In genomic region chr9:32136195-32136594, GRCm38 (mm10) we compare ENCODE assay signal across 26 mouse cellular contexts. TPM values are rescaled to one million over a fixed set of nuclear protein-coding genes. Genes with fewer than 3 reads are reported as not detected.
DNase-seq lines count a peak whose midpoint lies in the region; ATAC-seq and TF ChIP-seq lines count a peak whose summit lies in the region.
"Had no signal": no experiment of that assay in that cellular context is flagged by ENCODE, and none has a peak within 500 bp of the region (broad histone marks: within the 10 kb centered on the region; RNA-seq: fewer than 3 reads in every experiment).

No protein-coding gene starts in this region.

- no peak overlapping the region for H3K4me2 ChIP-seq in midbrain, embryonic 11.5 days
- no peak overlapping the region for H3K4me2 ChIP-seq in midbrain, embryonic 15.5 days
- H3K4me2 ChIP-seq: embryonic facial prominence, embryonic 12.5 days; forebrain, embryonic 13.5 days; forebrain, embryonic 15.5 days had no signal

- H3K9me3 ChIP-seq in midbrain, embryonic 11.5 days (ENCODE audit: control insufficient read depth, low read length) = no peaks in the 10 kb centered on the region
- no peaks in the 10 kb centered on the region for H3K9me3 ChIP-seq in midbrain, embryonic 15.5 days
- H3K9me3 ChIP-seq: embryonic facial prominence, embryonic 10.5 days; embryonic facial prominence, embryonic 12.5 days; forebrain, embryonic 13.5 days; forebrain, embryonic 15.5 days had no signal

- H3K4me3 ChIP-seq in midbrain, embryonic 11.5 days (ENCODE audit: low read depth, low read length) = no peak overlapping the region
- H3K4me3 ChIP-seq in midbrain, embryonic 15.5 days = no peak overlapping the region
- H3K4me3 ChIP-seq in heart, adult 2 months = no peak overlapping the region
- H3K4me3 ChIP-seq: embryonic facial prominence, embryonic 10.5 days; embryonic facial prominence, embryonic 12.5 days; forebrain, embryonic 13.5 days; forebrain, embryonic 15.5 days had no signal

- no peak for TF ChIP-seq EP300 in heart, adult 2 months (IDR thresholded peaks at IDR 0.05; ENCODE audit: insufficient read depth, low read depth, low read length)

- H3K4me1 ChIP-seq in midbrain, embryonic 11.5 days (ENCODE audit: control insufficient read depth, insufficient read depth, low read length) = no peaks in the 10 kb centered on the region
- no peaks in the 10 kb centered on the region for H3K4me1 ChIP-seq in midbrain, embryonic 15.5 days
- H3K4me1 ChIP-seq in heart, adult 2 months (ENCODE audit: control insufficient read depth, insufficient read depth, low read length) = peaks cover 1% of the 10 kb centered on the region; the same call in 1 of the 2 replicates
- H3K4me1 ChIP-seq: embryonic facial prominence, embryonic 10.5 days; embryonic facial prominence, embryonic 12.5 days; forebrain, embryonic 13.5 days had no signal

- H3K27ac ChIP-seq in midbrain, embryonic 11.5 days (ENCODE audit: low read depth, low read length) = no peak overlapping the region
- H3K27ac ChIP-seq in midbrain, embryonic 15.5 days = no peak overlapping the region
- H3K27ac ChIP-seq in heart, adult 2 months = no peak overlapping the region
- H3K27ac ChIP-seq: embryonic facial prominence, embryonic 10.5 days; embryonic facial prominence, embryonic 12.5 days; forebrain, embryonic 13.5 days; forebrain, embryonic 15.5 days had no signal

- H3K79me2 ChIP-seq in heart, adult 2 months (replicated peaks; ENCODE audit: control insufficient read depth, insufficient read depth, low read length) = no peaks in the 10 kb centered on the region

- no peak overlapping the region for H3K9ac ChIP-seq in midbrain, embryonic 11.5 days (ENCODE audit: low read length)
- H3K9ac ChIP-seq in midbrain, embryonic 15.5 days = no peak overlapping the region
- H3K9ac ChIP-seq in heart, adult 2 months (ENCODE audit: low read depth, low read length) = no peak overlapping the region
- H3K9ac ChIP-seq: embryonic facial prominence, embryonic 12.5 days; forebrain, embryonic 13.5 days; forebrain, embryonic 15.5 days; forebrain, postnatal 0 days had no signal

- intact Hi-C loops in heart, postnatal 25 days (cut with DNase I) = no loop called here
- intact Hi-C loops in heart, adult 2 months (cut with DNase I) = no loop called here

- no peak for ATAC-seq in midbrain, embryonic 11.5 days (ENCODE audit: low FRiP score)
- ATAC-seq in midbrain, embryonic 15.5 days (replicated peaks) = no peak
- ATAC-seq: activated CD4-positive, CD25-positive, alpha-beta regulatory T cell, adult 4 months; CD4-positive, CD25-positive, alpha-beta regulatory T cell, adult 4 months; forebrain, embryonic 13.5 days; forebrain, embryonic 15.5 days; forebrain, postnatal 0 days; Patski had no signal

- TF ChIP-seq POLR2A in heart, adult 2 months (IDR thresholded peaks at IDR 0.05; ENCODE audit: insufficient read depth, low read depth, low read length) = no peak

- H3K27me3 ChIP-seq in midbrain, embryonic 11.5 days (ENCODE audit: control insufficient read depth, insufficient read depth, low read length) = no peaks in the 10 kb centered on the region
- no peaks in the 10 kb centered on the region for H3K27me3 ChIP-seq in midbrain, embryonic 15.5 days (replicated peaks)
- no peaks in the 10 kb centered on the region for H3K27me3 ChIP-seq in heart, adult 2 months (ENCODE audit: control insufficient read depth, insufficient read depth, low read length)
- H3K27me3 ChIP-seq: CH12.LX; embryonic facial prominence, embryonic 12.5 days; forebrain, embryonic 13.5 days; forebrain, embryonic 15.5 days; Patski had no signal

- no peaks in the 10 kb centered on the region for H3K36me3 ChIP-seq in midbrain, embryonic 11.5 days (ENCODE audit: control insufficient read depth, insufficient read depth, low read length)
- H3K36me3 ChIP-seq in midbrain, embryonic 15.5 days (replicated peaks) = no peaks in the 10 kb centered on the region
- H3K36me3 ChIP-seq in heart, adult 2 months (ENCODE audit: control insufficient read depth, insufficient read depth, low read length) = no peaks in the 10 kb centered on the region
- H3K36me3 ChIP-seq: embryonic facial prominence, embryonic 10.5 days; embryonic facial prominence, embryonic 12.5 days; forebrain, embryonic 15.5 days; G1E had no signal

- TF ChIP-seq CTCF in heart, adult 2 months (IDR thresholded peaks at IDR 0.05) = no peak

- DNase-seq in midbrain, embryonic 11.5 days (ENCODE audit: low spot score, missing footprints) = peak; percentile 23
- DNase-seq in ES-CJ7 (ENCODE audit: low read depth, low spot score) (peak; percentile 55), R1 (ENCODE audit: low read depth, low spot score) (peak; percentile 70)
- DNase-seq in heart, postnatal 25 days (ENCODE audit: low spot score) = no peak
- DNase-seq in cerebellum, adult 11 months = no peak
- DNase-seq in heart, adult 2 months = no peak
- DNase-seq: adrenal gland, adult 8-10 months; adrenal gland, postnatal 14 days; adrenal gland, postnatal 36 days; B cell, adult 2 months; cerebellum, adult 18-20 months; cerebellum, adult 8-10 months; cerebellum, adult 9-11 months; cerebellum, postnatal 14 days; cerebellum, postnatal 36 days; forebrain, postnatal 0 days had no signal

RNA-seq across cellular contexts. Expression of gene Arhgap32, which starts 20.3 kb away (rescaled TPM):
- polyA plus RNA-seq in midbrain, embryonic 11.5 days (2014; fragmentation: Nextera tagmentation; extraction: Ambion mirVana) = 6.9 and 7.2 TPM in 2 replicates
- 13.0 and 13.3 TPM in 2 replicates for polyA plus RNA-seq in midbrain, embryonic 15.5 days (2015; fragmentation: Nextera tagmentation; extraction: Ambion mirVana)
- 10 to 100 TPM; 20.3 to 21.7 TPM for total RNA-seq in heart, postnatal 25 days (2021)
- total RNA-seq in heart, adult 2 months (2021) = 10 to 100 TPM; 18.0 to 20.8 TPM
- polyA plus RNA-seq in heart, adult 2 months (2012; rRNA removed) = 3.2 and 4.1 TPM in 2 replicates
- polyA plus RNA-seq: activated CD4-positive, CD25-positive, alpha-beta regulatory T cell, adult 4 months; CD4-positive, CD25-positive, alpha-beta regulatory T cell, adult 4 months had no signal

Comparison
In these comparisons a context has a peak if more than half of its experiments do, and no peak if none do; other contexts are left out.
1. DNase-seq: peak in midbrain, embryonic 11.5 days (single experiment), ES-CJ7 (single experiment) and R1 (single experiment); none in heart, postnatal 25 days (single experiment), cerebellum, adult 11 months (single experiment) and heart, adult 2 months (0 of 2).